Mouse (Mus musculus) spleen, postnatal 4 days (tissue): Measurements from ENCODE around the gene Gsap.
A peak's percentile ranks its signal among the peaks of the same experiment; 100 is the strongest.

Experiments used
- DNase-seq, 2 experiments: peaks; one replicate each; pipeline ENCODE4 v3.0.0; 2022; ENCODE audit warnings: low spot score in 2 of 2

The Gsap gene

GRCm38 (mm10) chr5:21185764-21186685 lies at the start of gene Gsap:
Gene Gsap, plus strand, starts transcription at chr5:21186255.
- peak; percentile 69 to 83 for DNase-seq

- no peak for DNase-seq
Measured at GRCm38 (mm10) chr5:21136575-21136974, 49.5 kb upstream of the Gsap start.

GRCm38 (mm10) chr5:21139505-21139904 lies 46.5 kb upstream of the Gsap start:
- no peak for DNase-seq

GRCm38 (mm10) chr5:21141133-21141551 lies 44.9 kb upstream of the Gsap start:
- peak; percentile 48 to 70 for DNase-seq

GRCm38 (mm10) chr5:21141626-21142025 lies 44.4 kb upstream of the Gsap start:
- DNase-seq: no peak

- no peak for DNase-seq
Measured at GRCm38 (mm10) chr5:21143032-21143431, 43.0 kb upstream of the Gsap start.

- DNase-seq: no peak
Measured at GRCm38 (mm10) chr5:21144506-21145169, 41.4 kb upstream of the Gsap start.

GRCm38 (mm10) chr5:21148358-21148757 lies 37.7 kb upstream of the Gsap start:
- no peak for DNase-seq

GRCm38 (mm10) chr5:21153672-21154071 lies 32.4 kb upstream of the Gsap start:
- no peak for DNase-seq

- DNase-seq: no peak
Measured at GRCm38 (mm10) chr5:21156770-21157169, 29.3 kb upstream of the Gsap start.

GRCm38 (mm10) chr5:21159536-21159935 lies 26.5 kb upstream of the Gsap start:
- DNase-seq: peak in 1 of 2 experiments; percentile 31

- DNase-seq: peak in 1 of 2 experiments; percentile 8
Measured at GRCm38 (mm10) chr5:21160781-21161180, 25.3 kb upstream of the Gsap start.

GRCm38 (mm10) chr5:21163421-21163820 lies 22.6 kb upstream of the Gsap start:
- peak in 1 of 2 experiments; percentile 40 for DNase-seq

GRCm38 (mm10) chr5:21168689-21169345 lies 17.2 kb upstream of the Gsap start:
- no peak for DNase-seq

GRCm38 (mm10) chr5:21169346-21169745 lies 16.7 kb upstream of the Gsap start:
- no peak for DNase-seq

- no peak for DNase-seq
Measured at GRCm38 (mm10) chr5:21169877-21170276, 16.2 kb upstream of the Gsap start.

GRCm38 (mm10) chr5:21170440-21170839 lies 15.6 kb upstream of the Gsap start:
- no peak for DNase-seq

GRCm38 (mm10) chr5:21170898-21171297 lies 15.2 kb upstream of the Gsap start:
- no peak for DNase-seq

- DNase-seq: no peak
Measured at GRCm38 (mm10) chr5:21171336-21171735, 14.7 kb upstream of the Gsap start.

GRCm38 (mm10) chr5:21172316-21172715 lies 13.7 kb upstream of the Gsap start:
- DNase-seq: no peak

- DNase-seq: no peak
Measured at GRCm38 (mm10) chr5:21175132-21176112, 10.6 kb upstream of the Gsap start.
